Comparison of ENCODE assay signal across 15 mouse cellular contexts in the genomic region with DNA sequence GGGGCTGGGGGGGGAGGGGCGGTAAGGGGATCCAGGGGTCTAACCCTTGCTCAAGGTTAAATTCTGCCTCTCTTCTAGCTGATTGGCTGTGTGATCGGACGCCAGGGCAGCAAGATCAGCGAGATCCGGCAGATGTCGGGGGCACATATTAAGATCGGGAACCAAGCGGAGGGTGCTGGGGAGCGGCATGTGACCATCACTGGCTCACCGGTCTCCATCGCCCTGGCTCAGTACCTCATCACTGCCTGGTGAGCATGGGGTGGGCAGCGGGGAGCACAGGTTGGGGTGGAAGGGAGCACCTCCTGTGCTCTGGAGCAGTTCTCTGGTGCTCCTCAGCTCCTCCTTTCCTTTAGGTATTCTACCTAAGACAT. TPM values are rescaled to one million over a fixed set of nuclear protein-coding genes. Genes with fewer than 3 reads are reported as not detected.
"Had no signal": no experiment of that assay in that cellular context is flagged by ENCODE, and none has a peak within 500 bp of the region (broad histone marks: within the 10 kb centered on the region; RNA-seq: fewer than 3 reads in every experiment).

No protein-coding gene starts in this region.

- H3K4me2 ChIP-seq: limb, embryonic 15.5 days; liver, embryonic 12.5 days; lung, embryonic 14.5 days; midbrain, embryonic 12.5 days; neural tube, embryonic 13.5 days had no signal

- H3K9me3 ChIP-seq: limb, embryonic 15.5 days; liver, embryonic 12.5 days; midbrain, embryonic 12.5 days; neural tube, embryonic 13.5 days had no signal

- H3K4me3 ChIP-seq: limb, embryonic 15.5 days; liver, embryonic 12.5 days; megakaryocyte, embryonic 14.5 days; midbrain, embryonic 12.5 days; neural tube, embryonic 13.5 days had no signal

- DNase-seq: kidney, postnatal 14 days; lung, embryonic 14.5 days; lung, postnatal 10 days; retina, postnatal 1 day; right cerebral cortex, postnatal 4 days; spleen, adult 18-20 months; thymus, adult 18-20 months; thymus, postnatal 14 days had no signal

- H3K9ac ChIP-seq: limb, embryonic 15.5 days; liver, embryonic 12.5 days; lung, embryonic 14.5 days; midbrain, embryonic 12.5 days; neural tube, embryonic 13.5 days had no signal

- H3K27ac ChIP-seq: limb, embryonic 15.5 days; liver, embryonic 12.5 days; macrophage; midbrain, embryonic 12.5 days; neural tube, embryonic 13.5 days had no signal

- ATAC-seq: liver, embryonic 12.5 days; midbrain, embryonic 16.5 days had no signal

RNA-seq across cellular contexts. Expression of a gene that starts 3.3 kb away (rescaled TPM):
- polyA plus RNA-seq: macrophage had no signal
